ENCODE assay signal across 8 mouse cellular contexts in genomic region chr4:105158169-105158555, GRCm38 (mm10). TPM values are rescaled to one million over a fixed set of nuclear protein-coding genes. Genes with fewer than 3 reads are reported as not detected.
A peak's percentile ranks its signal among the peaks of the same experiment; 100 is the strongest.
DNase-seq lines count a peak whose midpoint lies in the region; ATAC-seq lines count a peak whose summit lies in the region.

No protein-coding gene starts in this region.

- H3K4me2 ChIP-seq in embryonic facial prominence, embryonic 12.5 days (replicated peaks) = peak overlapping the region; percentile 70
- H3K4me2 ChIP-seq in kidney, embryonic 14.5 days (replicated peaks; ENCODE audit: low read depth, low read length) = peak overlapping the region; percentile 73
- H3K4me2 ChIP-seq in liver, embryonic 11.5 days = peak overlapping the region; percentile 80

- DNase-seq in CD4-positive, CD25-positive, alpha-beta regulatory T cell, adult 2 months (ENCODE audit: low read depth, low spot score) = peak; percentile 39
- peak; percentile 92 for DNase-seq in heart, embryonic 10.5 days (ENCODE audit: low spot score)
- peak; percentile 82 for DNase-seq in liver, embryonic 11.5 days (ENCODE audit: low spot score)
- peak; percentile 82 to 84 for DNase-seq in spleen, postnatal 36 days (ENCODE audit: low spot score in 2 of 2)

- H3K9me3 ChIP-seq in embryonic facial prominence, embryonic 12.5 days = no peaks in the 10 kb centered on the region
- H3K9me3 ChIP-seq in heart, embryonic 10.5 days = no peaks in the 10 kb centered on the region
- H3K9me3 ChIP-seq in kidney, embryonic 14.5 days (ENCODE audit: control insufficient read depth, low read length) = no peaks in the 10 kb centered on the region
- H3K9me3 ChIP-seq in liver, embryonic 11.5 days (ENCODE audit: control insufficient read depth, low read length) = no peaks in the 10 kb centered on the region

- peaks cover 25% of the 10 kb centered on the region for H3K4me1 ChIP-seq in embryonic facial prominence, embryonic 12.5 days
- H3K4me1 ChIP-seq in heart, embryonic 10.5 days = peaks cover 14% of the 10 kb centered on the region
- peaks cover 10% of the 10 kb centered on the region; the same call in 1 of the 2 replicates for H3K4me1 ChIP-seq in kidney, embryonic 14.5 days (ENCODE audit: control insufficient read depth, insufficient read depth, low read length)
- H3K4me1 ChIP-seq in liver, embryonic 11.5 days (replicated peaks; ENCODE audit: control insufficient read depth, insufficient read depth, low read length) = no peaks in the 10 kb centered on the region; the same call in 1 of the 2 replicates

- H3K9ac ChIP-seq in embryonic facial prominence, embryonic 12.5 days = peak overlapping the region; percentile 97
- peak overlapping the region; percentile 95 for H3K9ac ChIP-seq in kidney, embryonic 14.5 days (ENCODE audit: low read depth, low read length)
- peak overlapping the region; percentile 70 for H3K9ac ChIP-seq in liver, embryonic 11.5 days (ENCODE audit: low read depth, low read length)

- WGBS in embryonic facial prominence, embryonic 12.5 days = 1% methylated on average over 26 of the region's 26 CpGs
- WGBS in heart, embryonic 10.5 days = under 1% methylated on average over 26 of the region's 26 CpGs
- WGBS in kidney, embryonic 14.5 days = under 1% methylated on average over 26 of the region's 26 CpGs
- 0% methylated on average over 26 of the region's 26 CpGs for WGBS in liver, embryonic 11.5 days

- peaks cover 14% of the 10 kb centered on the region; the same call in 1 of the 2 replicates for H3K36me3 ChIP-seq in embryonic facial prominence, embryonic 12.5 days
- H3K36me3 ChIP-seq in heart, embryonic 10.5 days = 0 out of 2 replicates have a peak, but pooled peaks cover 10% of the 10 kb centered on the region
- H3K36me3 ChIP-seq in kidney, embryonic 14.5 days (ENCODE audit: control insufficient read depth, insufficient read depth, low read length) = peaks cover 5% of the 10 kb centered on the region; the same call in 1 of the 2 replicates
- no peaks in the 10 kb centered on the region; the same call in 1 of the 2 replicates for H3K36me3 ChIP-seq in liver, embryonic 11.5 days (ENCODE audit: control insufficient read depth, insufficient read depth, low read length)

- H3K4me3 ChIP-seq in embryonic facial prominence, embryonic 12.5 days = peak overlapping the region; percentile 93
- H3K4me3 ChIP-seq in heart, embryonic 10.5 days = peak overlapping the region; percentile 97
- H3K4me3 ChIP-seq in kidney, embryonic 14.5 days (ENCODE audit: low read length) = peak overlapping the region; percentile 90
- H3K4me3 ChIP-seq in liver, embryonic 11.5 days (ENCODE audit: low read depth, low read length) = peak overlapping the region; percentile 65

- peaks cover 4% of the 10 kb centered on the region; the same call in 1 of the 2 replicates for H3K27me3 ChIP-seq in embryonic facial prominence, embryonic 12.5 days
- peaks cover 3% of the 10 kb centered on the region; the same call in 1 of the 2 replicates for H3K27me3 ChIP-seq in heart, embryonic 10.5 days (ENCODE audit: insufficient read depth, poor library complexity, severe bottlenecking)
- no peaks in the 10 kb centered on the region for H3K27me3 ChIP-seq in kidney, embryonic 14.5 days (ENCODE audit: control insufficient read depth, insufficient read depth, low read length)
- H3K27me3 ChIP-seq in liver, embryonic 11.5 days (replicated peaks; ENCODE audit: control insufficient read depth, insufficient read depth, low read length) = peaks cover 3% of the 10 kb centered on the region

- H3K27ac ChIP-seq in embryonic facial prominence, embryonic 12.5 days = peak overlapping the region; percentile 97
- peak overlapping the region; percentile 93 for H3K27ac ChIP-seq in heart, embryonic 10.5 days
- peak overlapping the region; percentile 94 for H3K27ac ChIP-seq in kidney, embryonic 14.5 days (ENCODE audit: low read depth, low read length)
- peak overlapping the region; percentile 72; the same call in 1 of the 2 replicates for H3K27ac ChIP-seq in liver, embryonic 11.5 days (ENCODE audit: low read depth, low read length)

- no peak for ATAC-seq in CD4-positive, CD25-positive, alpha-beta regulatory T cell, adult 4 months
- peak; percentile 29 for ATAC-seq in embryonic facial prominence, embryonic 12.5 days (ENCODE audit: insufficient number of reproducible peaks, insufficient read depth, low FRiP score, low TSS enrichment)
- ATAC-seq in kidney, embryonic 14.5 days (ENCODE audit: low FRiP score, low TSS enrichment) = peak; percentile 67
- peak; percentile 75 for ATAC-seq in liver, embryonic 11.5 days (replicated peaks; ENCODE audit: low FRiP score)
- peak; percentile 42; the same call in 1 of the 2 replicates for ATAC-seq in monocyte, adult 5-6 weeks (replicated peaks; ENCODE audit: insufficient number of reproducible peaks, low FRiP score, low TSS enrichment, poor library complexity, severe bottlenecking)

RNA-seq across cellular contexts. Expression of gene Plpp3, which starts 1.0 kb away (rescaled TPM):
- polyA plus RNA-seq in CD4-positive, CD25-positive, alpha-beta regulatory T cell, adult 4 months (2017; shearing (Covaris generic)) = under 1 TPM in 1 of 2 experiments, not detected in 1; 0.24 TPM
- 115 TPM in 2 replicates for polyA plus RNA-seq in embryonic facial prominence, embryonic 12.5 days (2016; fragmentation: Nextera tagmentation; extraction: Ambion mirVana)
- 22.9 and 38.5 TPM in 2 replicates for polyA plus RNA-seq in heart, embryonic 10.5 days (2016; fragmentation: Nextera tagmentation; extraction: Ambion mirVana)
- 41.6 and 53.0 TPM in 2 replicates for polyA plus RNA-seq in kidney, embryonic 14.5 days (2014; fragmentation: Nextera tagmentation; extraction: Ambion mirVana)
- polyA plus RNA-seq in liver, embryonic 11.5 days (2014; fragmentation: Nextera tagmentation; extraction: Ambion mirVana) = 29.5 TPM in 2 replicates
- total RNA-seq in monocyte, adult 5-6 weeks (2017) = 0.49 to 0.57 TPM in 2 of 3 replicates, not detected in the other

RNA-seq across cellular contexts. Expression of gene Prkaa2, which starts 48.5 kb away (rescaled TPM):
- not detected for polyA plus RNA-seq in CD4-positive, CD25-positive, alpha-beta regulatory T cell, adult 4 months (2017; shearing (Covaris generic))
- polyA plus RNA-seq in embryonic facial prominence, embryonic 12.5 days (2016; fragmentation: Nextera tagmentation; extraction: Ambion mirVana) = 1.5 and 1.8 TPM in 2 replicates
- polyA plus RNA-seq in heart, embryonic 10.5 days (2016; fragmentation: Nextera tagmentation; extraction: Ambion mirVana) = 21.2 and 40.2 TPM in 2 replicates
- polyA plus RNA-seq in kidney, embryonic 14.5 days (2014; fragmentation: Nextera tagmentation; extraction: Ambion mirVana) = 2.8 and 5.5 TPM in 2 replicates
- polyA plus RNA-seq in liver, embryonic 11.5 days (2014; fragmentation: Nextera tagmentation; extraction: Ambion mirVana) = 0.56 and 0.99 TPM in 2 replicates
- 0.29 TPM in 1 of 3 replicates, not detected in the others for total RNA-seq in monocyte, adult 5-6 weeks (2017)

Comparison
In these comparisons a context has a peak if more than half of its experiments do, and no peak if none do; other contexts are left out.
1. DNase-seq: peak in every context shown above with its lines; median percentile 92 in heart, embryonic 10.5 days; 83 in spleen, postnatal 36 days; 82 in liver, embryonic 11.5 days; 39 in CD4-positive, CD25-positive, alpha-beta regulatory T cell, adult 2 months.
2. RNA of gene Plpp3, which starts 1.0 kb away (polyA plus RNA-seq): 115 TPM in embryonic facial prominence, embryonic 12.5 days, 41.6 to 53.0 TPM in kidney, embryonic 14.5 days, 22.9 to 38.5 TPM in heart, embryonic 10.5 days and 29.5 TPM in liver, embryonic 11.5 days; 0.24 TPM in CD4-positive, CD25-positive, alpha-beta regulatory T cell, adult 4 months; every median in the first group is over 10 times any median in the second.
3. Peak in every context shown above with its lines, with median percentiles within 50 percentile points of each other: H3K27ac ChIP-seq, H3K4me2 ChIP-seq, H3K4me3 ChIP-seq and H3K9ac ChIP-seq.